Mouse (Mus musculus) testis, postnatal 14 days (tissue): Measurements from ENCODE around the gene Iqcf3.
"Not testable (repeated sequence)": the region's sequence is repeated elsewhere in the genome, so short reads cannot be mapped to it uniquely, and the experiment has no call there.

Experiments used
- DNase-seq: peaks from one replicate; pipeline ENCODE4 v3.0.0; 2021; ENCODE audit warnings: low spot score

Gene Iqcf3

GRCm38 (mm10) chr9:106504246-106504645, 57.2 kb downstream of the Iqcf3 start:
- no peak for DNase-seq

- no peak for DNase-seq
These were observed 59.6 kb downstream of the Iqcf3 start for GRCm38 (mm10) chr9:106501846-106502245.

GRCm38 (mm10) chr9:106499667-106500066, 61.8 kb downstream of the Iqcf3 start, which contains the start of gene Iqcf1:
TSS of gene Iqcf1 (plus strand) at chr9:106499967.
- DNase-seq, result no peak

- not testable (repeated sequence) for DNase-seq
These were observed 73.8 kb downstream of the Iqcf3 start for GRCm38 (mm10) chr9:106487602-106488001.

- no peak for DNase-seq
These were observed 76.4 kb downstream of the Iqcf3 start for GRCm38 (mm10) chr9:106485076-106485475.

- DNase-seq, result no peak
These were observed 77.8 kb downstream of the Iqcf3 start for GRCm38 (mm10) chr9:106483606-106484005.

- no peak for DNase-seq
These were observed 78.3 kb downstream of the Iqcf3 start for GRCm38 (mm10) chr9:106483136-106483535.

GRCm38 (mm10) chr9:106482578-106483115, 78.8 kb downstream of the Iqcf3 start:
- DNase-seq, result no peak

GRCm38 (mm10) chr9:106481676-106482075, 79.8 kb downstream of the Iqcf3 start:
- no peak for DNase-seq

GRCm38 (mm10) chr9:106481075-106481474, 80.4 kb downstream of the Iqcf3 start:
- no peak for DNase-seq

GRCm38 (mm10) chr9:106480541-106480940, 80.9 kb downstream of the Iqcf3 start:
- no peak for DNase-seq

GRCm38 (mm10) chr9:106478101-106478500, 83.3 kb downstream of the Iqcf3 start:
- no peak for DNase-seq

- DNase-seq, result no peak
These were observed 83.8 kb downstream of the Iqcf3 start for GRCm38 (mm10) chr9:106477649-106478048.

GRCm38 (mm10) chr9:106476924-106477484, 84.4 kb downstream of the Iqcf3 start, which contains the start of gene Parp3:
TSS of gene Parp3 (minus strand) at chr9:106476949.
- DNase-seq, result peak; percentile 100

GRCm38 (mm10) chr9:106476002-106476923, 85.2 kb downstream of the Iqcf3 start:
- no peak for DNase-seq

- DNase-seq, result no peak
These were observed 85.8 kb downstream of the Iqcf3 start, which contains the start of gene Rrp9 for GRCm38 (mm10) chr9:106475663-106476001. TSS of gene Rrp9 (plus strand) at chr9:106475963.

GRCm38 (mm10) chr9:106475046-106475445, 86.4 kb downstream of the Iqcf3 start:
- peak; percentile 35 for DNase-seq

GRCm38 (mm10) chr9:106474456-106474855, 87.0 kb downstream of the Iqcf3 start:
- peak; percentile 57 for DNase-seq

GRCm38 (mm10) chr9:106473753-106474105, 87.7 kb downstream of the Iqcf3 start:
- no peak for DNase-seq

GRCm38 (mm10) chr9:106473081-106473752, 88.2 kb downstream of the Iqcf3 start:
- no peak for DNase-seq

- no peak for DNase-seq
These were observed 89.1 kb downstream of the Iqcf3 start for GRCm38 (mm10) chr9:106472321-106472720.

GRCm38 (mm10) chr9:106471892-106472291, 89.5 kb downstream of the Iqcf3 start:
- peak; percentile 87 for DNase-seq
